Mouse (Mus musculus) kidney, postnatal 0 days (tissue): Measurements from ENCODE around the gene H2-Q10. TPM values are rescaled to one million over a fixed set of nuclear protein-coding genes. Genes with fewer than 3 reads are reported as not detected.
A peak's percentile ranks its signal among the peaks of the same experiment; 100 is the strongest.
"Not testable (repeated sequence)": the region's sequence is repeated elsewhere in the genome, so short reads cannot be mapped to it uniquely, and the experiment has no call there.

Source experiments
- ATAC-seq: fragments of 200-750 bp; cut with Nextera tagmentation; replicated peaks from 2 replicates; pipeline ENCODE4 v1.8.0; 2017; ENCODE audit warnings: low read depth, moderate number of reproducible peaks, moderate TSS enrichment, moderate library complexity; ENCODE audit not compliant: low FRiP score
- DNase-seq: peaks from one replicate; pipeline ENCODE4 v3.0.0-alpha.2; 2016; ENCODE audit warnings: low spot score
- H3K27ac ChIP-seq: fragments of 300-500 bp; sonication (generic); 2 replicates; pipeline ENCODE4 v1.5.1; 2014; ENCODE audit warnings: mild to moderate bottlenecking
- H3K27me3 ChIP-seq: fragments of 300-500 bp; sonication (generic); 2 replicates; pipeline ENCODE4 v1.6.1; 2014; ENCODE audit warnings: low read length, mixed read lengths; ENCODE audit not compliant: insufficient read depth
- H3K36me3 ChIP-seq: fragments of 300-500 bp; sonication (generic); 2 replicates; pipeline ENCODE4 v1.6.1; 2014; ENCODE audit warnings: low read length, mixed read lengths; ENCODE audit not compliant: insufficient read depth
- H3K4me1 ChIP-seq: fragments of 300-500 bp; sonication (generic); replicated peaks from 2 replicates; pipeline ENCODE4 v1.6.1; 2014; ENCODE audit warnings: antibody characterized with exemption, low read length, mixed read lengths; ENCODE audit not compliant: insufficient read depth
- H3K4me2 ChIP-seq: fragments of 300-500 bp; sonication (generic); 2 replicates; pipeline ENCODE4 v1.6.1; 2014; ENCODE audit warnings: mild to moderate bottlenecking, low read length, moderate library complexity, mixed read lengths
- H3K4me3 ChIP-seq: fragments of 300-500 bp; sonication (generic); replicated peaks from 2 replicates; pipeline ENCODE4 v1.5.1; 2014; ENCODE audit warnings: low read depth, low read length
- H3K9ac ChIP-seq: fragments of 300-500 bp; sonication (generic); 2 replicates; pipeline ENCODE4 v1.6.1; 2014; ENCODE audit warnings: low read depth, low read length
- H3K9me3 ChIP-seq: fragments of 300-500 bp; sonication (generic); replicated peaks from 2 replicates; pipeline ENCODE4 v1.6.1; 2016; ENCODE audit warnings: low read length, inconsistent platforms, mixed read lengths
- CTCF ChIP-seq: IDR thresholded peaks from 2 replicates; pipeline ENCODE4 v1.5.1; 2016; ENCODE audit warnings: antibody characterized with exemption, low read depth, mild to moderate bottlenecking, moderate library complexity
- WGBS: fragments of 180-500 bp; shearing (Covaris S2); extraction: QIAGEN DNeasy Blood & Tissue Kit; methylation state at CpG from one replicate; pipeline ENCODE4 v1.1.7; 2014; 5-methylcytosine and 5-hydroxymethylcytosine counted together
- polyA plus RNA-seq: library from polyadenylated mRNA; unstranded; fragments of >200 nt; fragmentation: Nextera tagmentation; extraction: Ambion mirVana; gene quantifications from 2 replicates; pipeline ENCODE4 v1.2.1, GENCODE M21; 2015

Gene H2-Q10
- polyA plus RNA-seq, 1 experiment from 2014 or later = 1.4 TPM

GRCm38 (mm10) chr17:35506881-35507280 is 37.0 kb downstream of the H2-Q10 start:
- Histone ChIP-seq H3K27me3 (0 out of 2 replicates have a peak, but pooled peaks cover 6% of the 10 kb centered on the region), H3K27ac (no peak overlapping the region), H3K4me3 (no peak overlapping the region), H3K4me2 (no peak overlapping the region), H3K4me1 (no peaks in the 10 kb centered on the region), H3K9ac (no peak overlapping the region), H3K9me3 (no peaks in the 10 kb centered on the region), H3K36me3 (no peaks in the 10 kb centered on the region)
- 25% methylated on average over 10 of the region's 10 CpGs for WGBS
- no peak for TF ChIP-seq CTCF
- DNase-seq (no peak), ATAC-seq (no peak)

DNA sequence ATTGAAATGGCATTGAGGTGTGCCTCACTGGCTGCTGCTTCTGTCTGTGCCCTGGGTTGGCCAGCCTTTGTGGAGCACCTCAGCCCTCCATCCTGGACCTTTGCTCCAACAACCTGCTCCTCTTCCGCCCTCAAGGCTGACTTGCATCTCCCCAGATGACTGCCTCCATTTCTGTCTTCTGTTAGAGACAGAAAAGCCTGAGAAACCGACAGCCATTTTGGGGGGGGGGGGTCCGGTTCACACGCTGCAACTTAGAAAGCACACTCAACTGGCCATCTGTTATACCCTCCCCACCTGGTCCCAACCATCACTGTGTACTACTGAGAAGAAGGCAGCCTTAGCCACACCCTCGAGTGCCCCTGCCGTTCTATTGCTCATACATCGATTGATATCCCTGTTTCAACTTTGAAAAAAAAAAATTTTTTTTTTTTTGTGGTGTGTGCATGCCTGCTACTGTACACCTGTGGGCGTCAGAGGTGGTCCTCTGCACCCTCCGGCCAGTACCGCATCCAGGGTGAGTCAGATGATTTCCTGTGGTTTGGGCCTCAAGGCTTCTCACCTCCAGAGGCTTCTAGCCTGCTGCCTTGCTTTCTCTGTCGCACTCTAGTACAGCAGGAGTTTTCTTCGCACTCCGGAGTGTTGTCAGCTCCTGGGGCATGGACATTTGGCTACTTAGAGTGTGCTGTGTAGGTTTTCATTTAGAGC is 37.8 kb downstream of the H2-Q10 start:
- Histone ChIP-seq H3K4me2 (no peak overlapping the region), H3K9ac (no peak overlapping the region), H3K9me3 (no peaks in the 10 kb centered on the region), H3K27me3 (0 out of 2 replicates have a peak, but pooled peaks cover 6% of the 10 kb centered on the region), H3K4me1 (no peaks in the 10 kb centered on the region), H3K27ac (no peak overlapping the region), H3K4me3 (no peak overlapping the region), H3K36me3 (no peaks in the 10 kb centered on the region)
- WGBS = 32% methylated on average over 13 of the region's 13 CpGs
- TF ChIP-seq CTCF = no peak
- ATAC-seq = no peak
- DNase-seq = no peak

- not testable (repeated sequence) for ATAC-seq, H3K9me3 ChIP-seq, H3K27ac ChIP-seq, H3K27me3 ChIP-seq, H3K4me3 ChIP-seq, H3K4me2 ChIP-seq, DNase-seq, H3K9ac ChIP-seq, H3K36me3 ChIP-seq, H3K4me1 ChIP-seq
- peak; percentile 37 for TF ChIP-seq CTCF
- WGBS = 73% methylated on average over 4 of the region's 5 CpGs
These were observed 38.4 kb downstream of the H2-Q10 start for GRCm38 (mm10) chr17:35508279-35508678.

DNA sequence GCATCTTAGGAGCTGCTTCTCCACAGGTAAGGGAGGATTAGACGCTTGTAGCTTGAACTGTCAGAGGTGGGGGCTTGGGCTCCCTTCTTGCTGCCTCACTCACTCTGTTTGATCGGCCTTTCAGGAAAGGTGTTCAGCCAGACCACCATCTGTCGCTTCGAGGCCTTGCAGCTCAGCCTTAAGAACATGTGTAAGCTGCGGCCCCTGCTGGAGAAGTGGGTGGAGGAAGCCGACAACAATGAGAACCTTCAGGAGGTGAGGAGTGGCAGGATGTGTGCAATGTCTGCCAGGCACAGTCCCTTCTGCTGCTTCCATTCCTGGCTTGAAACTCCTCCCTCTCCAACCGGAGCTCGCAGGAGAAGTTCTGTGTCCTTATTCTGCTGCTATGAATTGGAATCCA is 39.4 kb downstream of the H2-Q10 start:
- TF ChIP-seq CTCF = peak; percentile 78
- Histone ChIP-seq H3K27me3 (0 out of 2 replicates have a peak, but pooled peaks cover 6% of the 10 kb centered on the region), H3K36me3 (no peaks in the 10 kb centered on the region), H3K4me2 (no peak overlapping the region), H3K9ac (no peak overlapping the region), H3K27ac (no peak overlapping the region), H3K4me3 (no peak overlapping the region), H3K4me1 (0 out of 2 replicates have a peak, but pooled peaks cover under 1% of the 10 kb centered on the region), H3K9me3 (no peaks in the 10 kb centered on the region)
- DNase-seq = peak; percentile 74
- 25% methylated on average over 8 of the region's 8 CpGs for WGBS
- no peak for ATAC-seq

- no peak overlapping the region for H3K9ac ChIP-seq
- WGBS = 90% methylated on average over 7 of the region's 7 CpGs
- H3K27me3 ChIP-seq = no peaks in the 10 kb centered on the region
- TF ChIP-seq CTCF = peak; percentile 71
- peaks cover 11% of the 10 kb centered on the region for H3K4me1 ChIP-seq
- no peak overlapping the region for H3K4me2 ChIP-seq
- ATAC-seq (no peak), DNase-seq (peak; percentile 52)
- no peaks in the 10 kb centered on the region for H3K9me3 ChIP-seq
- no peak overlapping the region for H3K27ac ChIP-seq
- no peak overlapping the region for H3K4me3 ChIP-seq
- no peaks in the 10 kb centered on the region for H3K36me3 ChIP-seq
These were observed 43.2 kb downstream of the H2-Q10 start for GRCm38 (mm10) chr17:35512916-35513626.

GRCm38 (mm10) chr17:35513886-35514285 is 44.0 kb downstream of the H2-Q10 start:
- peak; percentile 85 for TF ChIP-seq CTCF
- H3K9ac ChIP-seq = no peak overlapping the region
- no peaks in the 10 kb centered on the region for H3K9me3 ChIP-seq
- H3K36me3 ChIP-seq = no peaks in the 10 kb centered on the region
- ATAC-seq (no peak), DNase-seq (peak; percentile 74)
- no peak overlapping the region for H3K27ac ChIP-seq
- WGBS = 11% methylated on average over 2 of the region's 2 CpGs
- H3K4me1 ChIP-seq = peaks cover 11% of the 10 kb centered on the region
- H3K4me2 ChIP-seq = peak overlapping the region; percentile 80; the same call in 1 of the 2 replicates
- H3K27me3 ChIP-seq = no peaks in the 10 kb centered on the region
- H3K4me3 ChIP-seq = no peak overlapping the region
